Mouse (Mus musculus) small intestine, adult 2 months (tissue): ENCODE measurements around the gene Nphp4.

Source experiments
- CTCF ChIP-seq: fragments of 200-500 bp; IDR thresholded peaks from 2 replicates; pipeline ENCODE4 v1.5.1; 2012; ENCODE audit warnings: low read depth, mild to moderate bottlenecking, control low read depth, inconsistent platforms, low read length, moderate library complexity, mixed read lengths; ENCODE audit not compliant: insufficient replicate concordance, insufficient read length; ENCODE audit errors: extremely low read depth
- POLR2A ChIP-seq: fragments of 200-500 bp; IDR thresholded peaks from 2 replicates; pipeline ENCODE4 v1.6.1; 2012; ENCODE audit warnings: low read depth, mild to moderate bottlenecking, control low read depth, inconsistent platforms, low read length, moderate library complexity

DNA sequence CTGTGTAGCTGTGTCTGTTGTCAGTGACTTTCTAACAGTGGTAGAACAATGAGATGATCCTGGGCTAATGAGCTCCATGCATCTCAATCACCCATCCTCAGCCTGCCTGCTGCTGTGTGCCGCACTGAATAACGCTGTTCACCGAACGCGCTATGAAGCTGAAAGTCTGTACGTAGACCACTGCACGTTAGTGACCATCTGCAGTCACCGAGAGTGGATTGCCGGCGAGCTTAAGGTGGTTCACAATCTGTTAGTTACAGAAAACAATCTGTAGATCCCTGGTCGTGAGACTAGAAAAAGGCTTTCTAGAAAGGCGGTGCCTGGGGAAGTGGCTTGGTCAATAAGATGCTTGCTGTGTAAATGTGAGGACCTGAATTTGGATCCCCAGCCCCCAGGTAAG lies 22.4 kb upstream of the Nphp4 start:
- TF ChIP-seq POLR2A (no peak), CTCF (no peak)
